Mouse (Mus musculus) liver, embryonic 16.5 days (tissue): ENCODE measurements around the gene Smyd2. TPM values are rescaled to one million over a fixed set of nuclear protein-coding genes. Genes with fewer than 3 reads are reported as not detected.

Experiments
- ATAC-seq: fragments of 200-750 bp; cut with Nextera tagmentation; 2 replicates; pipeline ENCODE4 v1.8.0; 2017; ENCODE audit warnings: low read depth, mild to moderate bottlenecking, moderate number of reproducible peaks, moderate library complexity
- H3K27ac ChIP-seq: fragments of 300-500 bp; sonication (generic); 2 replicates; pipeline ENCODE4 v1.5.1; 2014; ENCODE audit warnings: mild to moderate bottlenecking, low read length
- H3K27me3 ChIP-seq: fragments of 300-500 bp; sonication (generic); 2 replicates; pipeline ENCODE4 v1.6.1; 2014; ENCODE audit warnings: low read depth, low read length, mixed read lengths; ENCODE audit not compliant: control insufficient read depth, insufficient read depth
- H3K36me3 ChIP-seq: fragments of 300-500 bp; sonication (generic); 2 replicates; pipeline ENCODE4 v1.6.1; 2014; ENCODE audit warnings: mild to moderate bottlenecking; ENCODE audit not compliant: control insufficient read depth, insufficient read depth
- H3K4me1 ChIP-seq: fragments of 300-500 bp; sonication (generic); 2 replicates; pipeline ENCODE4 v1.6.1; 2014; ENCODE audit warnings: low read depth, low read length, mixed read lengths; ENCODE audit not compliant: control insufficient read depth
- H3K4me2 ChIP-seq: fragments of 300-500 bp; sonication (generic); 2 replicates; pipeline ENCODE4 v1.6.1; 2014; ENCODE audit warnings: low read depth, low read length, mixed read lengths
- H3K4me3 ChIP-seq: fragments of 300-500 bp; sonication (generic); 2 replicates; pipeline ENCODE4 v1.5.1; 2014; ENCODE audit warnings: low read depth, mild to moderate bottlenecking, low read length
- H3K9ac ChIP-seq: fragments of 300-500 bp; sonication (generic); 2 replicates; pipeline ENCODE4 v1.6.1; 2014; ENCODE audit warnings: low read depth, low read length
- H3K9me3 ChIP-seq: fragments of 300-500 bp; sonication (generic); replicated peaks from 2 replicates; pipeline ENCODE4 v1.6.1; 2016; ENCODE audit warnings: low read length; ENCODE audit not compliant: control insufficient read depth
- WGBS: fragments of 180-500 bp; shearing (Covaris S2); extraction: QIAGEN DNeasy Blood & Tissue Kit; methylation state at CpG from one replicate; pipeline ENCODE4 v1.1.7; 2014; ENCODE audit not compliant: insufficient replicate concordance; 5-methylcytosine and 5-hydroxymethylcytosine counted together
- polyA plus RNA-seq: library from polyadenylated mRNA; unstranded; fragments of >200 nt; fragmentation: Nextera tagmentation; extraction: Ambion mirVana; gene quantifications from 2 replicates; pipeline ENCODE4 v1.2.1, GENCODE M21; 2015

The Smyd2 gene
- polyA plus RNA-seq, 1 experiment from 2014 or later, result 21.1 TPM

DNA sequence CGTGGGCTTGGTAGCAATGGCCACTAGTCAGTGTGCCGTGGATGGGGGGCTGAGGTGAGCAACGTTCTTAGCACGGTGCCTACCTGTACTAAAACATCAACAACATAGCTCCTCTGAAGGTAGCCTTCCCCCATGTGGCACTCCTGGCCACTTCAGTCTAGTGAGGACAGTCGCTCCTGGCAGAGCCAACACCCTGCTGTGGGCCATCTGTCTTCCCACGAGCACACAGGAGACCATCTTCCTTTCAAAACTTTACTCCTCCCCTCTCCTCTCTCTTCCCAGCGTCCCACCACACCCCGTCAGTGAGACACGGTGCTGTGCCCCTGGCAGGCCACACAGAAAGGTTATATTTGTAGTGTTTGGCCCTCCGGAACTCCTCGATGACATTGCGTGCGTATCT, 37.2 kb downstream of the Smyd2 start:
- Histone ChIP-seq H3K27me3 (no peaks in the 10 kb centered on the region), H3K4me1 (peaks cover 6% of the 10 kb centered on the region; the same call in 1 of the 2 replicates), H3K9ac (no peak overlapping the region), H3K36me3 (no peaks in the 10 kb centered on the region), H3K4me3 (no peak overlapping the region), H3K4me2 (no peak overlapping the region), H3K27ac (no peak overlapping the region), H3K9me3 (no peaks in the 10 kb centered on the region)
- no peak for ATAC-seq
- 74% methylated on average over 13 of the region's 13 CpGs for WGBS

DNA sequence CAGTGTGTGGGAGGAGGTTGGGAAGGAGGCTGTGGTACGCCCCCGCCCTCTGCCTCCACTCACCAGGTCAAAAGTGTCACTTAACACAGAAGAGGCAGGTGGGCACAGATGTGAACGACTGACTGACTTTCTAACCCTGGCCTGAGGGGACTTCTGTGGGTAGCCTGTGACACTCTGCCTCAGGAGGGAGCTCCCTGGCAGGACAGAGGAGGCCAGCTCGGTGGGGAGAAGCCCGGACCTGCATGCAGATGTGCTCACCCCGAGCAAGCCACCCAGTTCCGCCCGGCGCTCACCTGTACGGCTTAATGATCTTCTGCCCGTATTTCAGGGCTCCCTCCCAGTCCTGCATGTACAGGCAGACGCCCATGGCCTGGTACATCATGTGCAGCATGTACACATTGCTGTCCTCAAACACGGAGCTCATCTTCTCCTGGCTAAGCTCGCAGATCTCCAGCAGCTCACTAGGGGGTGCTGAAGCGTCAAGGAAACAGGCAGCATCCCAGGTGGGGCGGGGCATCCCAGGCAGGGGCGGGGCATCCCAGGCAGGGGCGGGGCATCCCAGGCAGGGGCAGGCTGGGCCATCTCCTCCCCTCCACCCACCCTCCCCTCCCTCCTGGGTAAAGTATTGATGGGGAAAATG, 38.5 kb downstream of the Smyd2 start:
- Histone ChIP-seq H3K9me3 (no peaks in the 10 kb centered on the region), H3K27me3 (no peaks in the 10 kb centered on the region), H3K4me3 (no peak overlapping the region), H3K36me3 (no peaks in the 10 kb centered on the region), H3K4me1 (peaks cover 6% of the 10 kb centered on the region; the same call in 1 of the 2 replicates), H3K27ac (no peak overlapping the region), H3K9ac (no peak overlapping the region), H3K4me2 (no peak overlapping the region)
- ATAC-seq, result peak; percentile 16; the same call in 1 of the 2 replicates
- WGBS, result 57% methylated on average over 18 of the region's 18 CpGs

DNA sequence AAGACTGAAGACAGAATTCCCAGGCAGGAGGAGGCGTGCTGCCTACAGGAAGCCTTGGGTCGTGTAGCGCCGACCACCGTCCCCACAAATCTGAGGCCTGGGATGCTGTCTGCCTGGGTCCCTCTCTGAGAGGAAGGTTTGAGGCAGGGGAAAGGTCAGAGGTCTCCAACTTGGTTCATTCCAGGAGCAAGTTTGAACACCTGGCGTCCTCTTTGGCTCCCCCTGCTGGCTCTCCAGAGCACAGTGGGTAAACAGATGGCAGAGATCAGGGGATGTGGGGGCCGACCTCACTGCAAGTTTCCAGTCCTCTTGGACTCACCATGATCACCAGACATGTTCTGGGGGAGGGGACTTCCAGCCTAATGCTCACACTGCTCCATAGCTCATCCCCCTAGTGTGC, 39.3 kb downstream of the Smyd2 start:
- H3K4me2 ChIP-seq, result no peak overlapping the region
- no peak for ATAC-seq
- no peak overlapping the region for H3K9ac ChIP-seq
- H3K4me3 ChIP-seq, result no peak overlapping the region
- H3K27me3 ChIP-seq, result no peaks in the 10 kb centered on the region
- no peak overlapping the region for H3K27ac ChIP-seq
- no peaks in the 10 kb centered on the region for H3K9me3 ChIP-seq
- no peaks in the 10 kb centered on the region for H3K36me3 ChIP-seq
- peaks cover 6% of the 10 kb centered on the region; the same call in 1 of the 2 replicates for H3K4me1 ChIP-seq
- 64% methylated on average over 7 of the region's 7 CpGs for WGBS

DNA sequence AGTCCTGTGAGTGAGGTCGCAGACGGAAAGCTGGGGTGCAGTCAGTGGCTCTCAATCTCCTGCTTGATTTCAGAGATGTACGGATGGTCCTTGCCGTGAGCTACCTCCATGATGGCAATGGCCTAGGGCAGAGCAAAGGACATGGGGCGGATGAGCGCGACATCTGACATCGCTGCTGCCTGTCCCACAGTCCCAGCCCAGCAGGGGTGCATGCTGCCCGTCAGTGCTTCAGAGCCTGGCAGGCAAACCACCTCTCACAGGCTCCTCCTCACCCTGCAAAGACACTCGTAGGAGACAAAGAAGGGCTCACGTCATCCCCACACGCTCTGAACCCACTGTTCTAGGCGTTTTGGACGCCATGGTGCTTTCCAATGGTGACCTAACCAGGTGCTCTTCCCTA, 41.4 kb downstream of the Smyd2 start:
- no peaks in the 10 kb centered on the region for H3K9me3 ChIP-seq
- no peaks in the 10 kb centered on the region for H3K4me1 ChIP-seq
- no peaks in the 10 kb centered on the region for H3K36me3 ChIP-seq
- no peak overlapping the region for H3K27ac ChIP-seq
- no peak overlapping the region for H3K4me3 ChIP-seq
- H3K27me3 ChIP-seq, result no peaks in the 10 kb centered on the region; the same call in 1 of the 2 replicates
- H3K9ac ChIP-seq, result no peak overlapping the region
- no peak for ATAC-seq
- 79% methylated on average over 14 of the region's 14 CpGs for WGBS
- no peak overlapping the region for H3K4me2 ChIP-seq

GRCm38 (mm10) chr1:189879965-189880364, 42.2 kb downstream of the Smyd2 start:
- Histone ChIP-seq H3K27me3 (no peaks in the 10 kb centered on the region; the same call in 1 of the 2 replicates), H3K4me2 (no peak overlapping the region), H3K4me3 (no peak overlapping the region), H3K36me3 (no peaks in the 10 kb centered on the region), H3K27ac (no peak overlapping the region), H3K4me1 (peaks cover 5% of the 10 kb centered on the region), H3K9me3 (no peaks in the 10 kb centered on the region), H3K9ac (no peak overlapping the region)
- ATAC-seq, result no peak
- WGBS, result 74% methylated on average over 8 of the region's 8 CpGs

- Histone ChIP-seq H3K36me3 (no peaks in the 10 kb centered on the region), H3K4me1 (peaks cover 5% of the 10 kb centered on the region), H3K9ac (no peak overlapping the region), H3K27me3 (no peaks in the 10 kb centered on the region; the same call in 1 of the 2 replicates), H3K4me3 (no peak overlapping the region), H3K9me3 (no peaks in the 10 kb centered on the region), H3K27ac (no peak overlapping the region), H3K4me2 (no peak overlapping the region)
- ATAC-seq, result no peak
- WGBS, result 54% methylated on average over 2 of the region's 2 CpGs
These were observed 43.0 kb downstream of the Smyd2 start for GRCm38 (mm10) chr1:189879212-189879611.

DNA sequence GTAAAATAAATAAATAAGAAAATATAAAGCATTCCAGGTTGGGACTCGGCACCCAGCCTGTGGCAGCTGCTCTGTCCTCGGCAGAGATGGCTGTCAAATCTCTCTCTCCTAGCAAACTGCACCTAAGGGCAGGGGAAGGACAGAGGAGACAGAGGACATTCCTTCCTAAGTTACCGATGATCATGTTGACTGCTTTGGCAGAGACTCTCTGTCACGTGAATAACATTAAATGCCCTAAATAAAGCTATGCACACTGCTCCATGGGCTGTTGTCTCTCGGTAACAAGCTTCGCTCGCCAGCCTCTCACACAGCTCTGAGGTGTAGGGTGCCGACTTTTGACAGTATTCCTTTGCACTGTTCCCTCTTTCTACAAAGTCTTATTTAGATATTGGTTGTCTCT, 46.0 kb downstream of the Smyd2 start:
- Histone ChIP-seq H3K9ac (no peak overlapping the region), H3K27ac (no peak overlapping the region), H3K27me3 (no peaks in the 10 kb centered on the region; the same call in 1 of the 2 replicates), H3K4me3 (no peak overlapping the region), H3K9me3 (no peaks in the 10 kb centered on the region), H3K4me2 (no peak overlapping the region), H3K4me1 (peaks cover 5% of the 10 kb centered on the region), H3K36me3 (no peaks in the 10 kb centered on the region)
- ATAC-seq, result no peak
- 63% methylated on average over 8 of the region's 8 CpGs for WGBS

GRCm38 (mm10) chr1:189875439-189875861, 46.7 kb downstream of the Smyd2 start:
- no peak overlapping the region for H3K27ac ChIP-seq
- no peaks in the 10 kb centered on the region for H3K9me3 ChIP-seq
- H3K36me3 ChIP-seq, result no peaks in the 10 kb centered on the region
- no peak for ATAC-seq
- whole genome bisulfite sequencing, result 36% methylated on average over 6 of the region's 6 CpGs
- H3K4me2 ChIP-seq, result no peak overlapping the region
- peaks cover 8% of the 10 kb centered on the region for H3K4me1 ChIP-seq
- no peaks in the 10 kb centered on the region; the same call in 1 of the 2 replicates for H3K27me3 ChIP-seq
- H3K4me3 ChIP-seq, result no peak overlapping the region
- no peak overlapping the region for H3K9ac ChIP-seq

DNA sequence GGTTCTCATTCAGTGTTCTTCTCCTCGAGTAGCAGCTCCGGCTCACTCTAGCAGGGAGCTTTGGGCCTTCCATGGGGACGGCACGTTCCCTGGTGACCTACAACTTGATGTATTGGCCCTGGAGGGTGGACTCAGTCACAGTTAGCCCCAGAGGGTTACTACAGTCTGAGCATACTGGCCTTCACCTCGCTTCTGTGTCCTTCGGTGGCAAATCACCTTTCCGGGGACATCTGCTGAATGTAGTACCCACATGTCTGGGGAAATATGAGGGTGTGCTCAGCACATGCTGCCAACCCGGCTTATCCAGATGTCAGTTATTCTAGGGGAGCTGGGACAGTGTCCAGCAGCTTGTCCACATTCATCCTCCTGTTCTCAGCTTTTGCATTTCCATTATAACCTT, 48.6 kb downstream of the Smyd2 start:
- 69% methylated on average over 8 of the region's 8 CpGs for WGBS
- no peaks in the 10 kb centered on the region for H3K9me3 ChIP-seq
- H3K27me3 ChIP-seq, result no peaks in the 10 kb centered on the region; the same call in 1 of the 2 replicates
- ATAC-seq, result no peak
- no peaks in the 10 kb centered on the region for H3K36me3 ChIP-seq
- peaks cover 8% of the 10 kb centered on the region for H3K4me1 ChIP-seq
- H3K9ac ChIP-seq, result no peak overlapping the region
- no peak overlapping the region for H3K4me2 ChIP-seq
- H3K4me3 ChIP-seq, result no peak overlapping the region
- no peak overlapping the region for H3K27ac ChIP-seq
